Mouse (Mus musculus): Measurements from ENCODE around the gene Snhg11. TPM values are rescaled to one million over a fixed set of nuclear protein-coding genes. Genes with fewer than 3 reads are reported as not detected.
A peak's percentile ranks its signal among the peaks of the same experiment; 100 is the strongest.

The Snhg11 gene
- polyA plus RNA-seq, 1 experiment from 2014 or later: 30.3 TPM

DNA sequence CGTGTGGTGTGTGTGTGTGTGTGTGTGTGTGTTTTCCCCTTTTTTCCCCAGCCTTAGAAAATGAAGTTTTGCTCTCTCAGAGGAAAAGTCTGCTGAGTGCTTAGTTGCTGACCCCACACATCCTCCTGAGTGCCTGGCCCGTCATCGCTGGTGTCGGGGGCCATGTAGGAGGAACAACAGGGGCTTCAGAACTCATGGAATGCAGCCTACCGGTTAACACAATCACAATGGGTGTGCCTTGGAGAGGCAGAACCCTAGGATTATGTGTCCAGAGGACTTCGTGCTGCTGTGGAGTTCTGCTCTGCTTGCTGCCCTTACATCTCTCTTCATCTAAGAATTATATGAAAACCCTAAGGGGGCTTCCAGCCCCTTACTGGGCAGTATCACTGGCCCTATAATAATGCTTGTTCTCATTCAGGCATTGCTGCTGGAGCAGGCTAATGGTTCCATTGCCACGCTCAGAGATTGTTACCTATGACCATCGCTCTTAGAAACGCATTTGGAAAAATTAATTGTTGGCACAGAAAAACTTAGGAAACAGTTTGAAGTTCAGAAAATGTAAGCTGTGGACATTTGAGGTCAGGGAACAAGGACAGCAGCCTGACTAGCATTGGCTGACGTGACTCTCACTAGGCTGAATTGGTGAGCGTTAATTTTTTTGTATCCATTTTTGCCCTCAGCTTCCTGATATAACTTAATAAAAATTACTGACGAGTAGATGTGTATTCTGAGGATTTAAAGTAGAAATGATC is 10.2 kb upstream of the Snhg11 start:
- 69% methylated on average over 12 of the region's 12 CpGs for WGBS
- Histone ChIP-seq H3K27me3 (replicated peaks; ENCODE audit: control insufficient read depth, insufficient read depth, low read length) (no peaks in the 10 kb centered on the region), H3K36me3 (ENCODE audit: control insufficient read depth, insufficient read depth, low read length) (peaks cover under 1% of the 10 kb centered on the region), H3K4me2 (ENCODE audit: low read length) (no peak overlapping the region), H3K9ac (ENCODE audit: low read length) (no peak overlapping the region), H3K4me1 (ENCODE audit: control insufficient read depth, insufficient read depth, low read length) (no peaks in the 10 kb centered on the region), H3K4me3 (ENCODE audit: low read depth, low read length) (no peak overlapping the region), H3K9me3 (replicated peaks; ENCODE audit: control insufficient read depth, low read length) (no peaks in the 10 kb centered on the region), H3K27ac (ENCODE audit: low read depth, low read length) (no peak overlapping the region)
- ATAC-seq (no peak), DNase-seq (ENCODE audit: low spot score) (no peak)

DNA sequence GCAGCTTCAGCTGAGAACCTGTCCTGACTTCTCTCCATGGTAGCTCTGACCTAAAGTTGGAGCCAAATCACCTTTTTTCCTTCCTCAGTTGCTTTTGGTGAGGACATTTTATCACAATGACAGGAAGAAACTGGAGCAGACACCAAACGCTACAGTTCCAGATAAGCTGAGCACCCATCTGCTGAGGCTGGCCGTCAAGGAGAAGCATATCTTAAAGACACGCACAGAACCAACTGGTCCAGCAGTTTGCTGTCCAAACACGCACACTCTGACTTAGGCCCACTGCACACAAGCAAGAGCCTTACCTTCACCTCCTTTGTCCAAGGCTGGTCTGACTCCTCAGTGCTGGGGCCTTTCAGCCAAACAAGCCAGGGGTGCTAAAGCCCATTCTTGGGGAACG is 7.8 kb upstream of the Snhg11 start:
- Histone ChIP-seq H3K9me3 (replicated peaks; ENCODE audit: control insufficient read depth, low read length) (no peaks in the 10 kb centered on the region), H3K27ac (ENCODE audit: low read depth, low read length) (no peak overlapping the region), H3K36me3 (ENCODE audit: control insufficient read depth, insufficient read depth, low read length) (no peaks in the 10 kb centered on the region), H3K4me2 (ENCODE audit: low read length) (no peak overlapping the region), H3K9ac (ENCODE audit: low read length) (no peak overlapping the region), H3K27me3 (replicated peaks; ENCODE audit: control insufficient read depth, insufficient read depth, low read length) (no peaks in the 10 kb centered on the region), H3K4me1 (ENCODE audit: control insufficient read depth, insufficient read depth, low read length) (no peaks in the 10 kb centered on the region), H3K4me3 (ENCODE audit: low read depth, low read length) (no peak overlapping the region)
- WGBS: 93% methylated on average over 5 of the region's 5 CpGs
- ATAC-seq (no peak), DNase-seq (ENCODE audit: low spot score) (no peak)

DNA sequence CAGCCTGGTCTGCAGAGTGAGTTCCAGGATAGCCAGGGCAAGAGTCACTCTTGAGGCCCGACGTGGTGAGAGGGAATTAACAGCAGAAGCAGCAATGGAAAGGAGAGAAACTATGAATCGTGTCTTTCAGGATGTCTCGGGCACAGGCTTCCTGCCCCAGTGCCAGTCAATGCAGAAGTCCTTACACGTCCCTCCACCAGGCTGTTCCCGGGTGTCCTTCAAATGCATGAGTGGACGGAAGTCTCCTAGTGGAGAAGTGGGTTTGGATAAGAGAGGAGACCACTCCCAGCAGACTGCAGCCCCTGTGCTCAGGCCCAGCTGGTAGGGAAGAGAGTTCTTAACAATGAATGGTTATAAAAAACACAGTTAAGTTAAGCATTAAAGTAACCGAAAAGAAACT is 7.1 kb upstream of the Snhg11 start:
- H3K4me3 ChIP-seq (ENCODE audit: low read depth, low read length): no peak overlapping the region
- DNase-seq (ENCODE audit: low spot score): no peak
- H3K27me3 ChIP-seq (replicated peaks; ENCODE audit: control insufficient read depth, insufficient read depth, low read length): no peaks in the 10 kb centered on the region
- no peaks in the 10 kb centered on the region for H3K4me1 ChIP-seq (ENCODE audit: control insufficient read depth, insufficient read depth, low read length)
- H3K9ac ChIP-seq (ENCODE audit: low read length): no peak overlapping the region
- no peaks in the 10 kb centered on the region for H3K9me3 ChIP-seq (replicated peaks; ENCODE audit: control insufficient read depth, low read length)
- 93% methylated on average over 8 of the region's 8 CpGs for WGBS
- no peaks in the 10 kb centered on the region for H3K36me3 ChIP-seq (ENCODE audit: control insufficient read depth, insufficient read depth, low read length)
- no peak for ATAC-seq
- no peak overlapping the region for H3K4me2 ChIP-seq (ENCODE audit: low read length)
- H3K27ac ChIP-seq (ENCODE audit: low read depth, low read length): no peak overlapping the region

DNA sequence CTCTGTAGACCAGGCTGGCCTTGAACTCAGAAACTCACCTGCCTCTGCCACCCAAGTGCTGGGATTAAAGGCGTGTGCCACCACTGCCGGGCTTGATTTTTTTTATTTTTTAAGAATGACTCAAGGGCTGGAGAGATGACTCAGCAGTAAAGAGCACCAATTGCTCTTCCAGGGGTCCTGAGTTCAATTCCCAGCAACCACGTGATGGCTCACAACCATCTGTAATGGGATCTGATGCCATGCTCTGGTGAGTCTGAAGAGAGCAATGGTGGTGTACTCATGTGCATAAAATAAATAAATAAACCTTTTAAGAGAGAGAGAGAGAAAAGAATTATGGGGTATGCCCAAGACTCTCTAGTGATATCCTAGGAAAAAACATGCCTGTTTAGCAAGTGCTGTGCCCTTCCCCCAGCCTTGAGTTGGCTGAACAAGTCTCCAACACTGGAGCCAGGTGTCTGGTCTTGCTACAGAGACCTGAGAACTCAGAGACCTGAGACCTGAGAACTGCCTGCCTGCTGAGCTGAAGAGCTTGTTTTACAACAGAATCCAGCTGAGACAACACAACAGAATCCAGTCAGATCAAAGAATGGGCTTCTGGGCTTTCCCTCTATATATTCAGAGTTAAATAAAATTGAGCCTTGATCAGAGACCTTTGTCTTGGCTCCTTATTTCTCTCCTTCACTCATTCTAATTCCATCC is 5.8 kb upstream of the Snhg11 start:
- H3K27me3 ChIP-seq (replicated peaks; ENCODE audit: control insufficient read depth, insufficient read depth, low read length): no peaks in the 10 kb centered on the region
- H3K4me2 ChIP-seq (ENCODE audit: low read length): no peak overlapping the region
- no peak for DNase-seq (ENCODE audit: low spot score)
- no peaks in the 10 kb centered on the region for H3K36me3 ChIP-seq (ENCODE audit: control insufficient read depth, insufficient read depth, low read length)
- ATAC-seq: no peak
- no peak overlapping the region for H3K9ac ChIP-seq (ENCODE audit: low read length)
- 80% methylated on average over 3 of the region's 3 CpGs for WGBS
- no peaks in the 10 kb centered on the region for H3K4me1 ChIP-seq (ENCODE audit: control insufficient read depth, insufficient read depth, low read length)
- H3K4me3 ChIP-seq (ENCODE audit: low read depth, low read length): no peak overlapping the region
- H3K9me3 ChIP-seq (replicated peaks; ENCODE audit: control insufficient read depth, low read length): no peaks in the 10 kb centered on the region
- H3K27ac ChIP-seq (ENCODE audit: low read depth, low read length): no peak overlapping the region

DNA sequence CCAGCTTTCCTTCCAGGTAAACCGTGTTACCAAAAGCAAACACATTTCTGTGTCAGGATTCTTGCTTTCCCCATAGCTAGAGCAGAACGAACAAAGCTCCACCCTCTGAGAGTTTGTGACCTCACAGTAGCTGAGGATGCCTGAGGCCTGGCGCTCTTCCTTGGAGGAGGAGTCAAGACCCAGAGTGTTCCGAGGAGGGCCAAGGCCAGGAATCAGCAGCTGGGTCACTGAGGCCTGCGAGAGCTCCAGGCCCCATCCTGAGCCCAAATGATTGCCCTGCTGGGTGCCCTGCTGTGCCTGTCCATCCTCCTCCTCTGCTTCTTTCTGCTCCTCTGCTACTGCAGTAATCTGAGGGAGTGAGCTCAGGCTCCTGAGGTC is 5.3 kb upstream of the Snhg11 start:
- Histone ChIP-seq H3K4me2 (ENCODE audit: low read length) (no peak overlapping the region), H3K9ac (ENCODE audit: low read length) (no peak overlapping the region), H3K4me3 (ENCODE audit: low read depth, low read length) (no peak overlapping the region), H3K9me3 (replicated peaks; ENCODE audit: control insufficient read depth, low read length) (no peaks in the 10 kb centered on the region), H3K4me1 (ENCODE audit: control insufficient read depth, insufficient read depth, low read length) (no peaks in the 10 kb centered on the region), H3K27ac (ENCODE audit: low read depth, low read length) (no peak overlapping the region), H3K27me3 (replicated peaks; ENCODE audit: control insufficient read depth, insufficient read depth, low read length) (no peaks in the 10 kb centered on the region), H3K36me3 (ENCODE audit: control insufficient read depth, insufficient read depth, low read length) (no peaks in the 10 kb centered on the region)
- DNase-seq (ENCODE audit: low spot score): no peak
- no peak for ATAC-seq
- 12% methylated on average over 5 of the region's 5 CpGs for WGBS

DNA sequence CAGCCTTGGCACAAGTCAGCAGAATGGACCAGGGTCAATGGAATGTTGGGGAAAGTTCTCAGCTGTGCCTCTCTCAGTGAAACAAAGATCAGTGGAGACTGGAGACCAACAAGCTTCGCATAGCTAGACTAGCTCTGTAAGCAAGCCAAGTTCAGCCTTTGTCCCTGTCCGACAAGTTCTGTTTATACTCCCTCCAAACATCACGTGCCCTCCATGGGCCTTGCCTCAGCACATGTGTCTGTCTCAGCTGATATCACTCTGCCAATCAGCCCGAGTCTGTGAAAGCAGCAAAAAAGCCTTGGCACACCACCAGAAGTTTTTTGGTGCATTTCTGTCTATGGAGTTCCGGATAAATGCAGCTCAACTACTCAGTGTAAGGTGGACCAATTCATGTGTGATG is 2.4 kb upstream of the Snhg11 start:
- DNase-seq (ENCODE audit: low spot score): no peak
- H3K27me3 ChIP-seq (replicated peaks; ENCODE audit: control insufficient read depth, insufficient read depth, low read length): peaks cover 7% of the 10 kb centered on the region; the same call in 1 of the 2 replicates
- no peak overlapping the region for H3K27ac ChIP-seq (ENCODE audit: low read depth, low read length)
- no peak for ATAC-seq
- no peaks in the 10 kb centered on the region for H3K9me3 ChIP-seq (replicated peaks; ENCODE audit: control insufficient read depth, low read length)
- H3K4me2 ChIP-seq (ENCODE audit: low read length): no peak overlapping the region
- WGBS: 73% methylated on average over 5 of the region's 5 CpGs
- H3K4me1 ChIP-seq (ENCODE audit: control insufficient read depth, insufficient read depth, low read length): no peaks in the 10 kb centered on the region
- H3K4me3 ChIP-seq (ENCODE audit: low read depth, low read length): no peak overlapping the region
- no peaks in the 10 kb centered on the region for H3K36me3 ChIP-seq (ENCODE audit: control insufficient read depth, insufficient read depth, low read length)
- H3K9ac ChIP-seq (ENCODE audit: low read length): no peak overlapping the region

DNA sequence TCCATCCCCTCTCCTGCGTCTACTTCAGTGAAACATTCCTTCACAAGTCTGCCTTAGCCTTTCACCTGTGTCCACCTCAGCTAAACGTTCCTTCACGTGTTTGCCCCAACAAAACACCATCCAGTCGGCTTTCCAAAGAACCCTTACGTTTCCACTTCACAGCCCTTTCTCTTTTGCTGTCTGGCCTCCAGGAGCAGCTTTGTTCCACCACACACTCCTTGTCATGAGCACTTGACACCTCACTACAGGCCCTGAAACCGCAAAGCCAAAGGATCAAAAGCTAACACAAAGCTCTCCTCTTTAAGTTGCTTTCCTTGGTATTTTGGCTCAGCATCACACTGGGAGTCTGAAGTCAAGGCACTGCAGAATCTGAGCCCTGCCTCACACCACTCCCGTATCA is 1.9 kb upstream of the Snhg11 start:
- no peak overlapping the region for H3K4me2 ChIP-seq (ENCODE audit: low read length)
- peaks cover 7% of the 10 kb centered on the region; the same call in 1 of the 2 replicates for H3K27me3 ChIP-seq (replicated peaks; ENCODE audit: control insufficient read depth, insufficient read depth, low read length)
- no peaks in the 10 kb centered on the region for H3K36me3 ChIP-seq (ENCODE audit: control insufficient read depth, insufficient read depth, low read length)
- ATAC-seq (no peak), DNase-seq (ENCODE audit: low spot score) (no peak)
- H3K9ac ChIP-seq (ENCODE audit: low read length): no peak overlapping the region
- no peaks in the 10 kb centered on the region for H3K4me1 ChIP-seq (ENCODE audit: control insufficient read depth, insufficient read depth, low read length)
- no peak overlapping the region for H3K27ac ChIP-seq (ENCODE audit: low read depth, low read length)
- WGBS: 64% methylated on average over 7 of the region's 7 CpGs
- no peak overlapping the region for H3K4me3 ChIP-seq (ENCODE audit: low read depth, low read length)
- no peaks in the 10 kb centered on the region for H3K9me3 ChIP-seq (replicated peaks; ENCODE audit: control insufficient read depth, low read length)

DNA sequence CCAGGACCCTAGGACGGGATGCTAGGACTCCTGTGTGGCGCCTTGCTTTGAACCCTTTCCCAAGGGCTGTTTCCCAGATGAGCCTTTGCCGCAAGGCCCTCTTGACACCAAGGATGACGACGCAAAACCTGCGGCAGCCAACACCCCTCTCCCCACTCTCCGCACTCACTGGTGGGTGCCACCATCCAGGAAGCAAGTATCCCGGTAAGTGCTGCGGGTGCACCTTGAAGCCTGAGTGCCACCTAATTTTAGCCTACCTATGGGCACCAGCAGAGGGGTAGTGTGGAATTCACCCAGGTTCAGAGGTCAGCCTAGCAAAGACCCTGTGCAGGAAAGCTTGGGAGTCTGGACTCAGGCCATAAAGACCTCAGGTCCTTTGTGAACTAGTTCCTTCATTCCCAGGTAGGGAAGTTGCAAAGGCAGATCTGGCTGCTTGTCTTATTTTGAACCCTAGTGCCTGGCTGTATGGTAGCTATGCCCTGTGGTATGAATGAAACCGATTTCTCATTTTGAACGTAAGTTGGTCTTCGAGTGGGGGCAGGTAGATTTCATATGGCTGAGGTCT is 767 bp downstream of the Snhg11 start:
- 27% methylated on average over 12 of the region's 12 CpGs for WGBS
- peak overlapping the region; percentile 3 for H3K9ac ChIP-seq (ENCODE audit: low read length)
- peak overlapping the region; percentile 46 for H3K4me2 ChIP-seq (ENCODE audit: low read length)
- H3K36me3 ChIP-seq (ENCODE audit: control insufficient read depth, insufficient read depth, low read length): no peaks in the 10 kb centered on the region
- H3K27me3 ChIP-seq (replicated peaks; ENCODE audit: control insufficient read depth, insufficient read depth, low read length): peaks cover 7% of the 10 kb centered on the region; the same call in 1 of the 2 replicates
- no peaks in the 10 kb centered on the region for H3K9me3 ChIP-seq (replicated peaks; ENCODE audit: control insufficient read depth, low read length)
- 0 out of 2 replicates have a peak, but pooled peaks have one; percentile 2 for ATAC-seq
- H3K27ac ChIP-seq (ENCODE audit: low read depth, low read length): 0 out of 2 replicates have a peak overlapping the region, but pooled peaks have one; percentile 60
- no peak for DNase-seq (ENCODE audit: low spot score)
- H3K4me3 ChIP-seq (ENCODE audit: low read depth, low read length): peak overlapping the region; percentile 32
- H3K4me1 ChIP-seq (ENCODE audit: control insufficient read depth, insufficient read depth, low read length): no peaks in the 10 kb centered on the region

DNA sequence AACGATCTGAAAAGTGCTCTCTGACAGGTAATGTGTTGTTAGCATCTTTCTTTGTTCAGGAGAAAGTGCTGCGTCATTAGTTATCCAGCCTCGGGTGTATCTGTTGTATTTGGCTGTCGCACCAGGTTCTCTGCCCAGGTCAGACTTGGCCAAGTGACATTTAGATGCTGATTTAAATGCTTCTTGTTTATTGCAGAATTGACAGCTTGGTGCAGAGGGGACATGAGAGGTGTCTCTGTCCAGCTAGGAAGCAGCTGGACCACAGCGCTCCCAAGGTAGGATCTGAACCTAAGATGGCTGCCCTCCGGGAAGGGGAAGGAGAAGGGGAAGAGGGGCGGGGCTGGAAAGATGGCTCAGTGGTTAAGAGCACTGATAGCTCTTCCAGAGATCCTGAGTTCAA is 1.4 kb downstream of the Snhg11 start:
- ATAC-seq (no peak), DNase-seq (ENCODE audit: low spot score) (no peak)
- H3K4me1 ChIP-seq (ENCODE audit: control insufficient read depth, insufficient read depth, low read length): no peaks in the 10 kb centered on the region
- no peaks in the 10 kb centered on the region for H3K9me3 ChIP-seq (replicated peaks; ENCODE audit: control insufficient read depth, low read length)
- no peaks in the 10 kb centered on the region for H3K36me3 ChIP-seq (ENCODE audit: control insufficient read depth, insufficient read depth, low read length)
- H3K27ac ChIP-seq (ENCODE audit: low read depth, low read length): no peak overlapping the region
- peak overlapping the region; percentile 32; the same call in 1 of the 2 replicates for H3K4me3 ChIP-seq (ENCODE audit: low read depth, low read length)
- no peak overlapping the region for H3K9ac ChIP-seq (ENCODE audit: low read length)
- WGBS: 67% methylated on average over 7 of the region's 7 CpGs
- H3K27me3 ChIP-seq (replicated peaks; ENCODE audit: control insufficient read depth, insufficient read depth, low read length): peaks cover 7% of the 10 kb centered on the region; the same call in 1 of the 2 replicates
- peak overlapping the region; percentile 46; the same call in 1 of the 2 replicates for H3K4me2 ChIP-seq (ENCODE audit: low read length)

Measured in forebrain, embryonic 14.5 days (tissue).